Mouse (Mus musculus): ENCODE data around the gene Gm21981. TPM values are rescaled to one million over a fixed set of nuclear protein-coding genes. Genes with fewer than 3 reads are reported as not detected.

Gene Gm21981
- polyA plus RNA-seq, 1 experiment from 2014 or later: 1.3 TPM

- Histone ChIP-seq H3K27ac (ENCODE audit: low read depth, low read length) (no peak overlapping the region), H3K9me3 (replicated peaks; ENCODE audit: control insufficient read depth, low read length) (no peaks in the 10 kb centered on the region), H3K36me3 (ENCODE audit: control insufficient read depth, insufficient read depth, low read length) (no peaks in the 10 kb centered on the region), H3K4me2 (no peak overlapping the region), H3K4me3 (ENCODE audit: low read depth, low read length) (no peak overlapping the region), H3K9ac (ENCODE audit: low read depth, low read length) (no peak overlapping the region), H3K27me3 (ENCODE audit: control insufficient read depth, insufficient read depth, low read length) (no peaks in the 10 kb centered on the region), H3K4me1 (ENCODE audit: control insufficient read depth, insufficient read depth, low read length) (peaks cover 19% of the 10 kb centered on the region)
- 69% methylated on average over 14 of the region's 14 CpGs for WGBS (ENCODE audit: insufficient replicate concordance)
- ATAC-seq (replicated peaks; ENCODE audit: insufficient number of reproducible peaks, low FRiP score, low TSS enrichment): no peak
Measured at GRCm38 (mm10) chr17:47735553-47736100, 41.4 kb upstream of the Gm21981 start.

DNA sequence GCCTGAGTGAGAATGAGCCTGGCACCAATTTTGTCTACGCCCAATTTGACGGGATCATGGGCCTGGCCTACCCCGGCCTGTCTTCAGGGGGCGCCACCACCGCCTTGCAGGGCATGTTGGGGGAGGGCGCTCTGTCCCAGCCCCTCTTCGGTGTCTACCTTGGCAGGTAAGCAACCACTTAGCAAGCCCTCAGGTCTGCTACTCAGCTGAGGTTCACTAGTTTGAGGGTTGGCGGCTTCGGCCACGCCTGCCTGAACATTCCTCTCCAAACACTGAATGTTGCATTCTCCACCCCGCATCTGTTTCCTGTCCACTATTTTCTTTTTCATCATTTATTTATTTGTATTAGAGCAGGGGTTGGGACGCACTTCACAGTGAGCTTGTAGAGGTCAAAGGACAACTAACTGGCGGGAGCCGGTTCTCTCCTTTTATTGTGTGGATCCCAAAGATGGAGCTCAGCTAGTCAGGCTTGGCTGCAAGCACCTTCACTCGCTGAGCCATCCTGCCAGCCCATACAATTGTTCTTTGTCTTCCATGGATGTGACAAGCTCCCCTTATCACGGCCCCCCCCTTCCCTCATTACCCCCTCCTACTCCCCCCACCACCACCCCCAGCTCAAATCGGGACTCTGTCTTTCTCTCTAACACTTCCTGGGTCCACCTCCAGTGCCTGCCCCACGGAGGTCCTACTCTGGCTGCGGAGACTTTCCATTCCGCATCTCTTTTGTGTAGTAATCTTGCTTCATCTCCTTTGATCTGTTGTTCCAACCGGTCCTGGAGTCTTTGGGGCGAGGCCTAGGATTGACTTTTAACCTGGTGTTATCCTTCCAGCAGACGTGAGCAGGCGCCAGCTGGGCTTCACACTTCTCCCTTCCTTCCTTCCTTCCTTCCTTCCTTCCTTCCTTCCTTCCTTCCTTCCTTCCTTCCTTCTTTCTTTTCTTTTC lies 36.6 kb upstream of the Gm21981 start:
- H3K9me3 ChIP-seq (replicated peaks; ENCODE audit: control insufficient read depth, low read length): no peaks in the 10 kb centered on the region
- no peaks in the 10 kb centered on the region for H3K4me1 ChIP-seq (ENCODE audit: control insufficient read depth, insufficient read depth, low read length)
- no peak overlapping the region for H3K4me2 ChIP-seq
- H3K36me3 ChIP-seq (ENCODE audit: control insufficient read depth, insufficient read depth, low read length): no peaks in the 10 kb centered on the region
- ATAC-seq (replicated peaks; ENCODE audit: insufficient number of reproducible peaks, low FRiP score, low TSS enrichment): no peak
- WGBS (ENCODE audit: insufficient replicate concordance): 57% methylated on average over 24 of the region's 24 CpGs
- H3K4me3 ChIP-seq (ENCODE audit: low read depth, low read length): no peak overlapping the region
- H3K27ac ChIP-seq (ENCODE audit: low read depth, low read length): no peak overlapping the region
- H3K9ac ChIP-seq (ENCODE audit: low read depth, low read length): no peak overlapping the region
- H3K27me3 ChIP-seq (ENCODE audit: control insufficient read depth, insufficient read depth, low read length): 0 out of 2 replicates have a peak, but pooled peaks cover 3% of the 10 kb centered on the region

- Histone ChIP-seq H3K4me1 (ENCODE audit: control insufficient read depth, insufficient read depth, low read length) (no peaks in the 10 kb centered on the region), H3K27me3 (ENCODE audit: control insufficient read depth, insufficient read depth, low read length) (0 out of 2 replicates have a peak, but pooled peaks cover 3% of the 10 kb centered on the region), H3K4me2 (no peak within 1 kb of the TSS), H3K36me3 (ENCODE audit: control insufficient read depth, insufficient read depth, low read length) (no peaks in the 10 kb centered on the region), H3K9ac (ENCODE audit: low read depth, low read length) (no peak within 1 kb of the TSS), H3K4me3 (ENCODE audit: low read depth, low read length) (no peak within 1 kb of the TSS), H3K27ac (ENCODE audit: low read depth, low read length) (no peak within 1 kb of the TSS), H3K9me3 (replicated peaks; ENCODE audit: control insufficient read depth, low read length) (no peaks in the 10 kb centered on the region)
- no peak for ATAC-seq (replicated peaks; ENCODE audit: insufficient number of reproducible peaks, low FRiP score, low TSS enrichment)
- 65% methylated on average over 11 of the region's 11 CpGs for WGBS (ENCODE audit: insufficient replicate concordance)
Measured at GRCm38 (mm10) chr17:47726566-47726965, 32.3 kb upstream of the Gm21981 start, which contains the start of gene Pgc. Gene Pgc, plus strand, starts transcription at chr17:47726842.

DNA sequence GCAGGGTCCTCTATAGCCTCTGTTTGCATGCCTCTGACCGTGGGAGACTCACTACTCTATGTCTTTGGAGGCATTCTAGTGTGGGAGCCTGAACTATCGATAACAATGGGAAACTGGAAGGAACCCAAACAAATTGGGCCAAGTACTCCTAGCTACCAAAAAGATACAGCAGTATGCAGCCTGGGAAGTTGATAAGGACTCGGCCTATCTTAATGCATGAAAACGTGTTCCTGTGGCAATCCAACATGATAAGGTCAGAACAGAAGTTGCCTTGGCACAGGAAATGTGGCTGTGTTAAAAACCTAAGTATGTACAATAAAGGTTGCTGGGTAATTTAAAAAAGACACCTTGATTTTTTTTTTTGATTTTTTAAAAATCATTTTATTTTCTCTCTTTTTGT lies 26.9 kb upstream of the Gm21981 start:
- Histone ChIP-seq H3K27ac (ENCODE audit: low read depth, low read length) (no peak overlapping the region), H3K27me3 (ENCODE audit: control insufficient read depth, insufficient read depth, low read length) (0 out of 2 replicates have a peak, but pooled peaks cover 1% of the 10 kb centered on the region)
- no peak for ATAC-seq (replicated peaks; ENCODE audit: insufficient number of reproducible peaks, low FRiP score, low TSS enrichment)

DNA sequence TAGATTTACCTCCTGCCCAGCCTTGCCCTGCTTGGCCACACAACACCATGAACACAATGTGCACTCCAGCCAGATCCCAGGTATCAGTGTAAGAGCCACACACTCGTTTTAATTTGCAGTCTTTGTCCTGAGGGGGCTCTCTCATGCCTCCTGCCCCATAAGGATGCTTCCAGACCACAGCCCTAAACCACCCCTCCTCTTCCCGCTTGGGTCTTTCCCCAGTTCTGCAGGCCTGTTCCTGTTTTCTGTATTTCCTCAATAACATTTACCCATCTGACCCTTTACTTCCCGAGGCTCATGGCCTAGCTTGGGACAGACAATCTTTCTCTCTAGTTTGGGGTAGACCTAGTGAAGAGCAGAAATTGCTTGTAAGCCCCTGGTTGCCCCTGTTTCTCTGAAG lies 20.8 kb upstream of the Gm21981 start:
- Histone ChIP-seq H3K27ac (ENCODE audit: low read depth, low read length) (no peak overlapping the region), H3K4me3 (ENCODE audit: low read depth, low read length) (no peak overlapping the region), H3K4me2 (no peak overlapping the region), H3K4me1 (ENCODE audit: control insufficient read depth, insufficient read depth, low read length) (peaks cover 6% of the 10 kb centered on the region), H3K36me3 (ENCODE audit: control insufficient read depth, insufficient read depth, low read length) (no peaks in the 10 kb centered on the region), H3K9me3 (replicated peaks; ENCODE audit: control insufficient read depth, low read length) (no peaks in the 10 kb centered on the region), H3K27me3 (ENCODE audit: control insufficient read depth, insufficient read depth, low read length) (no peaks in the 10 kb centered on the region), H3K9ac (ENCODE audit: low read depth, low read length) (no peak overlapping the region)
- 57% methylated on average over 3 of the region's 3 CpGs for WGBS (ENCODE audit: insufficient replicate concordance)
- ATAC-seq (replicated peaks; ENCODE audit: insufficient number of reproducible peaks, low FRiP score, low TSS enrichment): no peak

More for the DNA sequence above, 26.9 kb upstream of the Gm21981 start:
- H3K4me1 ChIP-seq (ENCODE audit: control insufficient read depth, insufficient read depth, low read length): 0 out of 2 replicates have a peak, but pooled peaks cover 2% of the 10 kb centered on the region
- H3K9ac ChIP-seq (ENCODE audit: low read depth, low read length): no peak overlapping the region
- no peaks in the 10 kb centered on the region for H3K9me3 ChIP-seq (replicated peaks; ENCODE audit: control insufficient read depth, low read length)
- no peak overlapping the region for H3K4me3 ChIP-seq (ENCODE audit: low read depth, low read length)
- WGBS (ENCODE audit: insufficient replicate concordance): 37% methylated on average over 4 of the region's 4 CpGs
- no peak overlapping the region for H3K4me2 ChIP-seq
- H3K36me3 ChIP-seq (ENCODE audit: control insufficient read depth, insufficient read depth, low read length): no peaks in the 10 kb centered on the region

- Histone ChIP-seq H3K27me3 (ENCODE audit: control insufficient read depth, insufficient read depth, low read length) (0 out of 2 replicates have a peak, but pooled peaks cover 2% of the 10 kb centered on the region), H3K9ac (ENCODE audit: low read depth, low read length) (no peak overlapping the region), H3K36me3 (ENCODE audit: control insufficient read depth, insufficient read depth, low read length) (no peaks in the 10 kb centered on the region), H3K27ac (ENCODE audit: low read depth, low read length) (no peak overlapping the region), H3K4me1 (ENCODE audit: control insufficient read depth, insufficient read depth, low read length) (peaks cover 6% of the 10 kb centered on the region), H3K4me3 (ENCODE audit: low read depth, low read length) (no peak overlapping the region), H3K9me3 (replicated peaks; ENCODE audit: control insufficient read depth, low read length) (no peaks in the 10 kb centered on the region), H3K4me2 (no peak overlapping the region)
- ATAC-seq (replicated peaks; ENCODE audit: insufficient number of reproducible peaks, low FRiP score, low TSS enrichment): no peak
- 48% methylated on average over 15 of the region's 22 CpGs for WGBS (ENCODE audit: insufficient replicate concordance)
Measured at GRCm38 (mm10) chr17:47712889-47713571, 18.8 kb upstream of the Gm21981 start.

DNA sequence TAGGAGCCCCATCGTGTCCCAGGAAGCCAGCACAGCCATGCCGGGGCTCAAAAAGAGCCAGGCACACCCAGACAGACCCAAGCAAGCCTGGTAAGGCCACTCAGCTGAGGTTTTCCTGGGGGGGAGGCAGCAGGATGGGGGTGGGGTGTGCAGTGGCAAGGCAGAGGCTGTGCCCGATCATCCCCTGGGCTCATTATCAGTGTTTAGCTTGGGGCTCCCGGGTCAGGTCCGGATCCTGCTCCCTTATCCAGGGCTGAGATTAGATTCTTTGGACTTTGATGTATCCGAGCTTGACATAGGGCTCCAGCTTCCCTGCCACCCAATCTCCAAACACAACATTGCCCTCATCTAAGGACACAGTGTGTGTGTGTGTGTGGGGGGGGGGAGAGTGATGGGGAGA lies 17.6 kb upstream of the Gm21981 start:
- Histone ChIP-seq H3K9me3 (replicated peaks; ENCODE audit: control insufficient read depth, low read length) (no peaks in the 10 kb centered on the region), H3K4me2 (no peak overlapping the region), H3K9ac (ENCODE audit: low read depth, low read length) (no peak overlapping the region; the same call in 1 of the 2 replicates), H3K4me3 (ENCODE audit: low read depth, low read length) (no peak overlapping the region), H3K27ac (ENCODE audit: low read depth, low read length) (no peak overlapping the region), H3K36me3 (ENCODE audit: control insufficient read depth, insufficient read depth, low read length) (no peaks in the 10 kb centered on the region), H3K4me1 (ENCODE audit: control insufficient read depth, insufficient read depth, low read length) (peaks cover 6% of the 10 kb centered on the region), H3K27me3 (ENCODE audit: control insufficient read depth, insufficient read depth, low read length) (0 out of 2 replicates have a peak, but pooled peaks cover 2% of the 10 kb centered on the region)
- 14% methylated on average over 6 of the region's 6 CpGs for WGBS (ENCODE audit: insufficient replicate concordance)
- ATAC-seq (replicated peaks; ENCODE audit: insufficient number of reproducible peaks, low FRiP score, low TSS enrichment): no peak

DNA sequence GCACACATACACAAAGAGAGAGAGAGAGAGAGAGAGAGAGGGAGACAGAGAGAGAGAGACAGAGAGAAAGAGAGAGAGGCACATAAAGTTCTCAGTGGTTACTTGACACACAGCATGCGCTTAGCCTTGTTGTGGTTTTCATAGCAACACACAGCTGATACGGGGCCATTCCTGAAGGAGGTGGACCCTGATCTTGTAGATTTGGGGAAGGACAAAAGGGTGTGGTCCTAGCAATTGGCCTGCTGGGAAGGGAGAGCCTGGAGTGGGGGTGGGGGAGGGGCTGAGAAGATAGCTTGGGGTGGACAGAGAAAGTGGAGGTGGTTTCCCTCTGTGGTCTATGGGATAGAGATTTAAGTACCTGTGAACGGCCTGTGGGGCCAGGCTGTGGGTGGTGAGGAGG lies 15.8 kb upstream of the Gm21981 start:
- Histone ChIP-seq H3K9ac (ENCODE audit: low read depth, low read length) (no peak overlapping the region), H3K27ac (ENCODE audit: low read depth, low read length) (no peak overlapping the region), H3K4me3 (ENCODE audit: low read depth, low read length) (no peak overlapping the region), H3K4me1 (ENCODE audit: control insufficient read depth, insufficient read depth, low read length) (peaks cover 6% of the 10 kb centered on the region), H3K27me3 (ENCODE audit: control insufficient read depth, insufficient read depth, low read length) (0 out of 2 replicates have a peak, but pooled peaks cover 2% of the 10 kb centered on the region), H3K9me3 (replicated peaks; ENCODE audit: control insufficient read depth, low read length) (no peaks in the 10 kb centered on the region), H3K36me3 (ENCODE audit: control insufficient read depth, insufficient read depth, low read length) (no peaks in the 10 kb centered on the region), H3K4me2 (no peak overlapping the region)
- ATAC-seq (replicated peaks; ENCODE audit: insufficient number of reproducible peaks, low FRiP score, low TSS enrichment): no peak
- 46% methylated on average over 3 of the region's 3 CpGs for WGBS (ENCODE audit: insufficient replicate concordance)
